Mouse (Mus musculus): ENCODE results near the gene Dennd5a. TPM values are rescaled to one million over a fixed set of nuclear protein-coding genes. Genes with fewer than 3 reads are reported as not detected.

The Dennd5a gene
- total RNA-seq (2023), result 100 to 1,000 TPM; 261 to 269 TPM

DNA sequence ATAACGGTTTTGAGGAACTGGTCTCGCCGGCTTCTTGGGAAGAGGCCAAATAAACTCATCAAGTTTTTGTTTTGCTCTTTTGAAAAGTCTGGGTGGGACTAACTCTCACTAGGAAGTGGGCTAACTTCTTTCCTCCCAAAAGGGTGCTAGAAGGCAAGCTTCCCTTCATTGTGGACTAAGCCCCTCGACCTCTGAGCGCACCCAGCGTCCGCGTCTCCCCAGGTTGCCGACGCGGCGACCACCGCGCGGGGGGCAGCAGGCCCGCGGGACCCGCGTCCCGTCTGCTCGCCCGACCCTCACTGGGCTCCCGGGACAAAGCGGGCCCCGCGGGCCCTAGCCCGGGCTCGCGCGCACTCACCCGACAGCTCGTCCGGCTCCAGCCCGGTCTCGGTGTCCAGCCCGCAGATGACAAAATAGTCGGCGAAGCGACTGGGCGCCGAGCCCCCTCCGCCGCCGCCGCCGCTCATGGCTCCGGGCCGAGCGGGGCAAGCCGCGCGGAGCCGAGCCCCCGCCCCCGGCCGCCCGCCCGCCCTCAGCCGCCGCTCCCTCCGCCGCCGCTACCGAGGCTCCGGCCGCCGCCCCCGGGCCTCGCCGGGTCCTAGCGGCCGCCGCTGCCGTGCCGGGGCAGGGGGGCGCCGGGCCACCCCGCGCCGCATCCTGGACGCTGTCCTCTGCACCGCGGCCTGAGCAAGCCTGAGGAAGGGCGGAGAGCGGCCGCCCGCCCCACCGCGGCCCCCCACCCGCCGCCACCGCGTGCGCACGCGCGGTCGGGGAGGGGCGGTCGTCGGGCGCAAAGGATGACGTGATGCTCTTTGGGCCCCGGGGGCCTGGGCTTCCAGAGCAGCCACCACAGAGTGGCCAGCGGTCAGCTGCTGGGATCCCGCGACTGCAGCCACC is at the start of gene Dennd5a:
Gene Dennd5a, minus strand, starts transcription at position 755 of the 897 bp plus-strand sequence.

GRCm38 (mm10) chr7:109986775-109987174 is 26.5 kb upstream of the Dennd5a start, which contains the start of gene Tmem41b:
Tmem41b (minus strand) TSS chr7:109986929.

DNA sequence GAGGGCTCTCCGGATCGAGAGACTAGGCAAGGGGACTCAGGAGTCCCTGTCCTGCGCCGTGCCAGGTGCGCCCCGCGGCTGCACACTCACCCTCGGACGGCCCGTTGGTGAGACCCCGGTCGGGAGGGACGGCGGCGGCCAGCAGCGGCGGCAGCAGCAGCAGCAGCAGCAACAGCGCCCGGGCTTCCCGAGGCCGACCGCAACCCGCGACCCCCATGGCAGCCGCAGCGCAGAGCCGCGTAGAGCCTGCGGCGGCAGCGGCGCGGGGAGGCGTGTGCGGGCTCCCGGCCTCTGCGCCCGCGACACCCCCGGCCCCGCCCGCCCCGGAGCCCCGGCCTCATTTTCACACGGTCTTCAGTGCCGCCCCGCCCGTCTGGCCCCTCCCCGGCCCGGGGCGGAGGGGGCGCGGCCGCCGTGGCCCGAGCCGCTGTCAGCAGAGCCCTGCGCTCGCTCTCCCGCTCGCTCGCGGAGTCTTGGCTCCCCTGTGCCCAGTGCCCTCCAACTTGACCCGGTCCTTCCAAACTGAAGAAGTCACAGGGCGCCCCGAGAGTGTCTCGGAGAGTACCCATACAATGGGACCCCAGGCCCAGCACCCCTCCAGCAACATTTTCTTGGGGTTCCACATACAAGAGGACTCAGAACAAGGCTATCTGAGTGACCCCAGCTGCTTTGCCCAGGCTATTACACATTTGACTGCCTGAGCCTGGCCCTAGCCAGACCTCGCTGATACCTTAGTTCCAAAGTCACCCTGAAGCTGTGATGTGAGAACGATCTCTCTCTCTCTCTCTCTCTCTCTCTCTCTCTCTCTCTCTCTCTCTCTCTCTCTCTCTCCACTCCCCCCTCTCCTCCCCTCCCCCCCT is 94.7 kb downstream of the Dennd5a start, which contains the start of gene Scube2:
Gene Scube2, minus strand, starts transcription at position 310 of the 860 bp plus-strand sequence.

Other genes starting within 250 kb of the Dennd5a start
- gene BC051019, start 236.6 kb downstream of the Dennd5a start, total RNA-seq (2023), result not detected
- gene Ascl3, start 228.7 kb downstream of the Dennd5a start, total RNA-seq (2023), result not detected
- gene Tmem9b, start 207.6 kb downstream of the Dennd5a start, total RNA-seq (2023), result 10 to 100 TPM; 42.0 to 43.3 TPM
- gene Nrip3, start 178.4 kb downstream of the Dennd5a start, total RNA-seq (2023), result not detected
- not detected for gene Scube2, start 94.8 kb downstream of the Dennd5a start, total RNA-seq (2023)
- 10 to 100 TPM; 33.8 to 40.8 TPM for gene Tmem41b, start 26.5 kb upstream of the Dennd5a start, total RNA-seq (2023)
- gene Ipo7, start 57.8 kb upstream of the Dennd5a start, total RNA-seq (2023), result 100 to 1,000 TPM; 118 to 119 TPM
- 10 to 100 TPM; 22.1 to 24.4 TPM for gene Zfp143, start 100.7 kb upstream of the Dennd5a start, total RNA-seq (2023)
- gene Wee1, start 161.6 kb upstream of the Dennd5a start, total RNA-seq (2023), result 1 to 10 TPM; 5.3 to 5.6 TPM